Mouse (Mus musculus) bone marrow macrophage, adult 2 months (primary cell): ENCODE results near the gene Kcnk18.

Source experiments
- CTCF ChIP-seq: IDR thresholded peaks from 2 replicates; pipeline ENCODE4 v1.5.1; 2012; ENCODE audit warnings: low read depth, mild to moderate bottlenecking, low read length, moderate library complexity
- POLR2A ChIP-seq: IDR thresholded peaks from 2 replicates; pipeline ENCODE4 v1.6.1; 2012; ENCODE audit warnings: mild to moderate bottlenecking, low read depth, low read length, borderline replicate concordance

GRCm38 (mm10) chr19:59252651-59253050, 33.6 kb downstream of the Kcnk18 start:
- TF ChIP-seq CTCF: no peak
- TF ChIP-seq POLR2A: no peak
